Mouse (Mus musculus): ENCODE results near the gene Rpf1. TPM values are rescaled to one million over a fixed set of nuclear protein-coding genes. Genes with fewer than 3 reads are reported as not detected.

The Rpf1 gene
- polyA plus RNA-seq (2015; fragmentation: Nextera tagmentation; extraction: Ambion mirVana): 56.8 and 59.5 TPM in 2 replicates

GRCm38 (mm10) chr3:146520798-146521651 lies at the start of gene Rpf1:
Gene Rpf1 (minus strand): TSS chr3:146521429.
- Histone ChIP-seq H3K36me3 (ENCODE audit: insufficient read depth, low read length) (peaks cover 17% of the 10 kb centered on the region), H3K9ac (replicated peaks; ENCODE audit: low read length) (peak within 1 kb of the TSS; percentile 96), H3K27ac (ENCODE audit: low read length) (peak within 1 kb of the TSS; percentile 99), H3K9me3 (ENCODE audit: low read length) (no peaks in the 10 kb centered on the region), H3K4me2 (replicated peaks; ENCODE audit: low read depth, low read length) (peak within 1 kb of the TSS; percentile 63), H3K4me3 (ENCODE audit: low read length) (peak within 1 kb of the TSS; percentile 91), H3K27me3 (ENCODE audit: insufficient read depth, low read length) (no peaks in the 10 kb centered on the region), H3K4me1 (ENCODE audit: insufficient read depth, low read length) (peaks cover 13% of the 10 kb centered on the region; the same call in 1 of the 2 replicates)
- under 1% methylated on average over 55 of the region's 82 CpGs for WGBS
- peak; percentile 98 for ATAC-seq (ENCODE audit: low FRiP score, low TSS enrichment)

- H3K9me3 ChIP-seq (ENCODE audit: low read length): no peaks in the 10 kb centered on the region
- no peak overlapping the region for H3K4me3 ChIP-seq (ENCODE audit: low read length)
- no peak overlapping the region for H3K9ac ChIP-seq (replicated peaks; ENCODE audit: low read length)
- no peak overlapping the region for H3K4me2 ChIP-seq (replicated peaks; ENCODE audit: low read depth, low read length)
- H3K27ac ChIP-seq (ENCODE audit: low read length): no peak overlapping the region
- H3K27me3 ChIP-seq (ENCODE audit: insufficient read depth, low read length): no peaks in the 10 kb centered on the region
- H3K4me1 ChIP-seq (ENCODE audit: insufficient read depth, low read length): no peaks in the 10 kb centered on the region
- no peak for ATAC-seq (ENCODE audit: low FRiP score, low TSS enrichment)
- WGBS: 86% methylated on average over 6 of the region's 6 CpGs
- no peaks in the 10 kb centered on the region for H3K36me3 ChIP-seq (ENCODE audit: insufficient read depth, low read length)
Observed at GRCm38 (mm10) chr3:146570939-146571338, 49.7 kb upstream of the Rpf1 start.

- H3K4me2 ChIP-seq (replicated peaks; ENCODE audit: low read depth, low read length): no peak within 1 kb of the TSS
- no peaks in the 10 kb centered on the region for H3K36me3 ChIP-seq (ENCODE audit: insufficient read depth, low read length)
- H3K9ac ChIP-seq (replicated peaks; ENCODE audit: low read length): no peak within 1 kb of the TSS
- no peaks in the 10 kb centered on the region for H3K27me3 ChIP-seq (ENCODE audit: insufficient read depth, low read length)
- no peak for ATAC-seq (ENCODE audit: low FRiP score, low TSS enrichment)
- no peaks in the 10 kb centered on the region for H3K4me1 ChIP-seq (ENCODE audit: insufficient read depth, low read length)
- no peak within 1 kb of the TSS for H3K4me3 ChIP-seq (ENCODE audit: low read length)
- H3K27ac ChIP-seq (ENCODE audit: low read length): no peak within 1 kb of the TSS
- WGBS: 84% methylated on average over 10 of the region's 10 CpGs
- no peaks in the 10 kb centered on the region for H3K9me3 ChIP-seq (ENCODE audit: low read length)
Observed at GRCm38 (mm10) chr3:146570148-146570782, 49.0 kb upstream of the Rpf1 start, which contains the start of gene Uox. Gene Uox (plus strand): TSS chr3:146570426.

GRCm38 (mm10) chr3:146569594-146569993 lies 48.4 kb upstream of the Rpf1 start:
- ATAC-seq (ENCODE audit: low FRiP score, low TSS enrichment): no peak
- no peaks in the 10 kb centered on the region for H3K27me3 ChIP-seq (ENCODE audit: insufficient read depth, low read length)
- no peaks in the 10 kb centered on the region for H3K36me3 ChIP-seq (ENCODE audit: insufficient read depth, low read length)
- H3K9me3 ChIP-seq (ENCODE audit: low read length): no peaks in the 10 kb centered on the region
- no peaks in the 10 kb centered on the region for H3K4me1 ChIP-seq (ENCODE audit: insufficient read depth, low read length)
- WGBS: 91% methylated on average over 3 of the region's 3 CpGs
- no peak overlapping the region for H3K27ac ChIP-seq (ENCODE audit: low read length)
- no peak overlapping the region for H3K4me2 ChIP-seq (replicated peaks; ENCODE audit: low read depth, low read length)
- H3K9ac ChIP-seq (replicated peaks; ENCODE audit: low read length): no peak overlapping the region
- H3K4me3 ChIP-seq (ENCODE audit: low read length): no peak overlapping the region

GRCm38 (mm10) chr3:146567884-146568530 lies 46.8 kb upstream of the Rpf1 start:
- Histone ChIP-seq H3K4me2 (replicated peaks; ENCODE audit: low read depth, low read length) (no peak overlapping the region), H3K27me3 (ENCODE audit: insufficient read depth, low read length) (no peaks in the 10 kb centered on the region), H3K4me1 (ENCODE audit: insufficient read depth, low read length) (no peaks in the 10 kb centered on the region), H3K9me3 (ENCODE audit: low read length) (no peaks in the 10 kb centered on the region), H3K9ac (replicated peaks; ENCODE audit: low read length) (no peak overlapping the region), H3K36me3 (ENCODE audit: insufficient read depth, low read length) (no peaks in the 10 kb centered on the region), H3K4me3 (ENCODE audit: low read length) (no peak overlapping the region), H3K27ac (ENCODE audit: low read length) (no peak overlapping the region)
- WGBS: 69% methylated on average over 9 of the region's 9 CpGs
- ATAC-seq (ENCODE audit: low FRiP score, low TSS enrichment): peak; percentile 66

GRCm38 (mm10) chr3:146567366-146567765 lies 46.1 kb upstream of the Rpf1 start:
- ATAC-seq (ENCODE audit: low FRiP score, low TSS enrichment): no peak
- H3K9me3 ChIP-seq (ENCODE audit: low read length): no peaks in the 10 kb centered on the region
- H3K36me3 ChIP-seq (ENCODE audit: insufficient read depth, low read length): no peaks in the 10 kb centered on the region
- H3K27ac ChIP-seq (ENCODE audit: low read length): no peak overlapping the region
- no peak overlapping the region for H3K9ac ChIP-seq (replicated peaks; ENCODE audit: low read length)
- 63% methylated on average over 7 of the region's 7 CpGs for WGBS
- no peak overlapping the region for H3K4me3 ChIP-seq (ENCODE audit: low read length)
- no peaks in the 10 kb centered on the region for H3K4me1 ChIP-seq (ENCODE audit: insufficient read depth, low read length)
- no peaks in the 10 kb centered on the region for H3K27me3 ChIP-seq (ENCODE audit: insufficient read depth, low read length)
- no peak overlapping the region for H3K4me2 ChIP-seq (replicated peaks; ENCODE audit: low read depth, low read length)

GRCm38 (mm10) chr3:146565065-146565411 lies 43.8 kb upstream of the Rpf1 start:
- WGBS: 94% methylated on average over 1 of the region's 1 CpGs
- Histone ChIP-seq H3K27ac (ENCODE audit: low read length) (no peak overlapping the region), H3K4me2 (replicated peaks; ENCODE audit: low read depth, low read length) (no peak overlapping the region), H3K36me3 (ENCODE audit: insufficient read depth, low read length) (no peaks in the 10 kb centered on the region), H3K9me3 (ENCODE audit: low read length) (no peaks in the 10 kb centered on the region), H3K9ac (replicated peaks; ENCODE audit: low read length) (no peak overlapping the region), H3K4me3 (ENCODE audit: low read length) (no peak overlapping the region), H3K4me1 (ENCODE audit: insufficient read depth, low read length) (no peaks in the 10 kb centered on the region), H3K27me3 (ENCODE audit: insufficient read depth, low read length) (no peaks in the 10 kb centered on the region)
- ATAC-seq (ENCODE audit: low FRiP score, low TSS enrichment): no peak

- Histone ChIP-seq H3K4me2 (replicated peaks; ENCODE audit: low read depth, low read length) (no peak overlapping the region), H3K36me3 (ENCODE audit: insufficient read depth, low read length) (no peaks in the 10 kb centered on the region), H3K27me3 (ENCODE audit: insufficient read depth, low read length) (no peaks in the 10 kb centered on the region), H3K9me3 (ENCODE audit: low read length) (no peaks in the 10 kb centered on the region), H3K27ac (ENCODE audit: low read length) (no peak overlapping the region), H3K9ac (replicated peaks; ENCODE audit: low read length) (no peak overlapping the region), H3K4me3 (ENCODE audit: low read length) (no peak overlapping the region), H3K4me1 (ENCODE audit: insufficient read depth, low read length) (no peaks in the 10 kb centered on the region)
- 41% methylated on average over 14 of the region's 14 CpGs for WGBS
- ATAC-seq (ENCODE audit: low FRiP score, low TSS enrichment): no peak
Observed at GRCm38 (mm10) chr3:146564268-146565064, 43.2 kb upstream of the Rpf1 start.

GRCm38 (mm10) chr3:146562936-146563335 lies 41.7 kb upstream of the Rpf1 start:
- Histone ChIP-seq H3K36me3 (ENCODE audit: insufficient read depth, low read length) (no peaks in the 10 kb centered on the region), H3K9me3 (ENCODE audit: low read length) (no peaks in the 10 kb centered on the region), H3K4me3 (ENCODE audit: low read length) (no peak overlapping the region), H3K27ac (ENCODE audit: low read length) (no peak overlapping the region), H3K27me3 (ENCODE audit: insufficient read depth, low read length) (no peaks in the 10 kb centered on the region), H3K4me2 (replicated peaks; ENCODE audit: low read depth, low read length) (no peak overlapping the region), H3K9ac (replicated peaks; ENCODE audit: low read length) (no peak overlapping the region), H3K4me1 (ENCODE audit: insufficient read depth, low read length) (no peaks in the 10 kb centered on the region)
- WGBS: 92% methylated on average over 7 of the region's 7 CpGs
- no peak for ATAC-seq (ENCODE audit: low FRiP score, low TSS enrichment)

All from kidney, embryonic 16.5 days (tissue).